Mouse (Mus musculus): ENCODE results near the gene Hook2. TPM values are rescaled to one million over a fixed set of nuclear protein-coding genes. Genes with fewer than 3 reads are reported as not detected.

Hook2 gene
- polyA plus RNA-seq, 1 experiment from 2014 or later: 7.3 TPM

DNA sequence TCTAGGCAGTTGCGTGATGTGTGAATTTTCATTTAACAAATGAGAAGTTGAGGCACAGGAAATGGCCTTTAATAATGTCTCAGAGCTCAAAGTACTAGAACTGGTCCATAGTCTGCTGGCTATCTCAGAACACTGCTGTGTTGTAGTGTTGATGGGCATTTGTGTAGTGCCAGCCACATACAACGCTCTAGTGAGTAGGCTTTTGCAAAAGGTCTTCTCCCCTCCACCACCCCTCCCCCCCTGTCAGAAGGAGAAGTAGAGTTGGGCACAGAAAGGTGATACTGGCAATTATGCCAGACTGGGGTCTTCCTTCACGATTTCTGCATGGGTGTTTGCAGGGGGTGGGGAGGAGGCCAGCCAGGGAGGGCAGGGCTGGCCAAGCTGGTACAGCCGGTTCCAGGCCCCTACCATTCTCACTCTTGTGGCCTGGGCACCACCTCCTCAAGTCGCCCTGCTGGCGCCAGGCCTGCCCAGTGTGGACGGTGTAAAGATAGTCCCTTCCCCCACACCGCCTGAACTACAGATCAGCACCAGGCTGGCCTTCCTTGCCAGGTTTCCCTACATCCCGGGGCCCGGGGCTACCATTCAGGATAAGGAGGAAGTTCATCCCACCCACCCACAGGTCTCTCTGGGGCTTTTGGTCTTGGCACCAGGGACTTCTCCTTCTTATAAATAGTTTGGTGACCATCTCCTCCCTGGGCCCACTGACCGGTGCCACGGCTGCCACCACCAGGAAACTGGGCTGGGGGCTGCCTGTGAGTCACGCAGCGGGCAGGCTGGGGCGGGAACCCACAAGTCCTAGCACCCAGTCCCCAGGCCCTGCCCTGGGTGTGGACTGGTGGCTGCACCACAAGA, 8.5 kb upstream of the Hook2 start:
- Histone ChIP-seq H3K36me3 (no peaks in the 10 kb centered on the region), H3K27me3 (replicated peaks) (peaks cover 6% of the 10 kb centered on the region), H3K9me3 (no peaks in the 10 kb centered on the region), H3K4me2 (no peak overlapping the region), H3K27ac (replicated peaks) (peak overlapping the region; percentile 90; the same call in 1 of the 2 replicates), H3K9ac (no peak overlapping the region), H3K4me1 (peaks cover 81% of the 10 kb centered on the region), H3K4me3 (no peak overlapping the region)
- ATAC-seq (ENCODE audit: extremely low read depth, insufficient number of reproducible peaks, low FRiP score, low TSS enrichment): no peak
- WGBS: 70% methylated on average over 15 of the region's 15 CpGs

DNA sequence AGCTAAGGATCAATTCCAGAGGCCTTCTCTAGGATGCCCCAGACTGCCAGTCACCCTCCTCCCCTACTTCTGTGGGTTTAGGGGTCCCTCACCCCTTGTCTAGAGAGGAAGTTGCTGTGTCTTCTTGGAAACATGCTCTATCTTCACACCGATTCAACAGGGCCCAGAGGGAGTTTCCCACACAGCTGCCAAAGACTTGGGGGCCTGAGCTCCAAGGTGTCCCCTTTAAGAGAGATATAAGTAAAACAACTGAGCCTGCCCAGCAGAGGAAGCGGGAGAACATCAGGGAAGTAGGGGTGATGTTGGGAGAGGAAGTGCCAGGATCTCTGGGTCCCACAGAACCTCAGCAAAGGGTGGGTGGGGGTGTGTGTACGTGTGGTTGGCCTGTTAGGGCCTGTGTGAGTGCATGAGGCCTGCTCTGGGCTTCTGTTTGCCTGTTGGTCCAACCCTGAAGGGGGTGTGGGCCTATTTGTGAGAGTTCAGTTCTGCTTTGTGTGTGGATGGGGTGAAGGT, 7.8 kb upstream of the Hook2 start:
- no peak overlapping the region for H3K27ac ChIP-seq (replicated peaks)
- H3K9ac ChIP-seq: no peak overlapping the region

DNA sequence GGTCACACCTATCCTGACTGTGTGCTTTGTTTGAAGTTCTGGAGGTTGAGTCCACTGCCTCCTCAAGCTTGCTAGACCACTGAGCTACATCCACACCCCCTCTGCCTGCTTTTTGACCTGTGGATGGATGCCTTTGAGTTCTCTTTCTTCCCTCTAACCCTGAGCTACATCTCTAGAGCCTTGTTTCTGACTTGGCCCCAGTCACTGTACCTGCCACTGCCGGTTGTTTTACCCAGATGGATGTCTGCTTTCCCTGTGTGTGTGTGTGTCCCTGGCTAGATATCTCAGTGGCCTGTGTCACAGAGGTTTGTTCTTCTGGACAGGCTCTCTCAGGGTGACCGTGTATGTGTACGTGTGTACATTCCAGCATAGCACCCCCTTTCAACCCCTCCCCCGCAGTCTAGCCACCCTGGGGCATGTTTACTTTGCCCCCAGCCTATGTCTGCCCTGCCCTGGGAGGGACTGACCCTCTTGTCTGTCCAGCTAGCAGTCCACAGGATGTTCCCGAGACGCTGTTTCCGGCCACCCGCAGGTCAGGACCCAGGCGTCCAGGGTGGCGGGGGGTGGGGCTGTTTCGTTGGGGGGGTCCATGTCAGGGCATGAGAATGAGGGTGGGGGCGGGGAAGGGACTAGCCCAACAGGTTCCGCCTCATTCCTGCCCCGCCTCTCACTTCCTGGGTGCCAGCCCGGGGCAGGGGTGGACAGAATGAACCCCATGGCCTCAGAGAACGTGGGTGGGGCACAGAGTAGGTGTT, 5.9 kb upstream of the Hook2 start:
- Histone ChIP-seq H3K36me3 (no peaks in the 10 kb centered on the region), H3K4me3 (peak overlapping the region; percentile 66), H3K9me3 (no peaks in the 10 kb centered on the region), H3K27ac (replicated peaks) (peak overlapping the region; percentile 72), H3K27me3 (replicated peaks) (peaks cover 22% of the 10 kb centered on the region), H3K9ac (peak overlapping the region; percentile 83), H3K4me2 (peak overlapping the region; percentile 99), H3K4me1 (peaks cover 63% of the 10 kb centered on the region)
- 11% methylated on average over 16 of the region's 16 CpGs for WGBS
- no peak for ATAC-seq (ENCODE audit: extremely low read depth, insufficient number of reproducible peaks, low FRiP score, low TSS enrichment)

More for the DNA sequence above, 7.8 kb upstream of the Hook2 start:
- no peak for ATAC-seq (ENCODE audit: extremely low read depth, insufficient number of reproducible peaks, low FRiP score, low TSS enrichment)
- peaks cover 76% of the 10 kb centered on the region for H3K4me1 ChIP-seq
- H3K9me3 ChIP-seq: no peaks in the 10 kb centered on the region
- no peaks in the 10 kb centered on the region for H3K36me3 ChIP-seq
- H3K4me2 ChIP-seq: no peak overlapping the region
- no peak overlapping the region for H3K4me3 ChIP-seq
- H3K27me3 ChIP-seq (replicated peaks): peaks cover 13% of the 10 kb centered on the region
- 57% methylated on average over 3 of the region's 3 CpGs for WGBS

DNA sequence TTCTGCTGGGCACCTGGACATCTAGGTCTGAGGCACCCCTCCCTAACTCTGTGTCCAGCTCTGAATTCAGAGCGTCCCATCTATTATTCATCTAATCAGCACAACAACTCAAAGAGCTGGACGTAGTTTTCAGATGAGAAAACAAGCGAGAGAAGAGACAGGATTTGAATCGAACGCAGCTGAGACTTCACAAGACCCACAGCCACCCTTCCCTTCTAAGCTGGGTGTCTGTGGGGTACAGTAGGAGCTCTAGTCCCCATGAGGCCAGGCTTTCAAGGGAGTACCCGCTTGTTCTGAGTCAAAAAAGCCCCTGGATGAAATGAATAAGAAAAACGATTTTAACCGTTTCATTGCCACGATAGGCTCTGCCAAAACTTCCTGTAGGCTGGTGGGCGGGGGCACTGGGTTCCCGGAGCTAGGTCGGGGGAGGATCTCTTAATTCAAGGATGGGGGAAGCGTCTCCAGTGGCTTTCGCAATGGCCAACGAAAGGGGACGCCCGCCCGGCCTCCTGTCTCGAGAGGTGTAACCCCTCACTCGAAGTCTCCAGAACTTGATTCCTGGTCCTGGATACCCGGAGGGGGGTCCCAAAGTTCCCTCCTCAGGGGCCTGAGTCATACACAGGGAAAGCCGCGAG, 5.2 kb upstream of the Hook2 start:
- Histone ChIP-seq H3K4me2 (peak overlapping the region; percentile 99), H3K27me3 (replicated peaks) (peaks cover 22% of the 10 kb centered on the region), H3K4me3 (peak overlapping the region; percentile 66), H3K36me3 (no peaks in the 10 kb centered on the region), H3K9ac (peak overlapping the region; percentile 83), H3K27ac (replicated peaks) (peak overlapping the region; percentile 72), H3K4me1 (peaks cover 57% of the 10 kb centered on the region), H3K9me3 (no peaks in the 10 kb centered on the region)
- ATAC-seq (ENCODE audit: extremely low read depth, insufficient number of reproducible peaks, low FRiP score, low TSS enrichment): no peak
- 2% methylated on average over 23 of the region's 23 CpGs for WGBS

GRCm38 (mm10) chr8:84985684-84986378, 4.6 kb upstream of the Hook2 start:
- H3K27me3 ChIP-seq (replicated peaks): peaks cover 22% of the 10 kb centered on the region
- no peaks in the 10 kb centered on the region for H3K36me3 ChIP-seq
- H3K4me1 ChIP-seq: peaks cover 53% of the 10 kb centered on the region
- H3K9ac ChIP-seq: peak overlapping the region; percentile 83
- WGBS: 1% methylated on average over 53 of the region's 53 CpGs
- peak overlapping the region; percentile 72 for H3K27ac ChIP-seq (replicated peaks)
- H3K4me2 ChIP-seq: peak overlapping the region; percentile 99
- no peaks in the 10 kb centered on the region for H3K9me3 ChIP-seq
- peak overlapping the region; percentile 66 for H3K4me3 ChIP-seq
- peak; percentile 27 for ATAC-seq (ENCODE audit: extremely low read depth, insufficient number of reproducible peaks, low FRiP score, low TSS enrichment)

DNA sequence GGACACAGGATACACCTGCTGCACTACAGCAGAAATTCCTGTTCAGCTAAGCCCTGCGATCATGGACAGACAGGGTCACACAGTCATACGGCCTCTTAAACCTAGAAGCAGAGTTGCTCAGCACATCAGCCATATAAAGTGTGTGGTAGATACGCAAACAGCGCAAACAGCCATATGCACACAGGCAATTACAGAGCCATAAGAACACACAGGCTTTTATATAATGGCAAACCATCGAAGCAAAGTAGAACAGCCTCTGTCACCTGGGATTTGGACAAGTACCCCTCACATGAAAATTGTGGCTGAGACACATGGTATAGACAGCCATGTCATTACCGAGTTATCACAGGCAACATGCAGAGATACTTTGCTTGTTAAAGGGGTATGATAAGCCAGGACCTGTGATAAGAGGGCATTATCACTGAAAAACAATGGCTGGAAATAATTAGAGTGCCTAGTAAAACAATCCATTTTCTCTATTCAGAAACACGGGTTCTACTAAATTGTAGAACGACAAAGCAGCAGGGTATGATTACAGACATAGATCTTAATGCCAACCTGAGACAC, 3.9 kb upstream of the Hook2 start:
- peaks cover 52% of the 10 kb centered on the region for H3K4me1 ChIP-seq

DNA sequence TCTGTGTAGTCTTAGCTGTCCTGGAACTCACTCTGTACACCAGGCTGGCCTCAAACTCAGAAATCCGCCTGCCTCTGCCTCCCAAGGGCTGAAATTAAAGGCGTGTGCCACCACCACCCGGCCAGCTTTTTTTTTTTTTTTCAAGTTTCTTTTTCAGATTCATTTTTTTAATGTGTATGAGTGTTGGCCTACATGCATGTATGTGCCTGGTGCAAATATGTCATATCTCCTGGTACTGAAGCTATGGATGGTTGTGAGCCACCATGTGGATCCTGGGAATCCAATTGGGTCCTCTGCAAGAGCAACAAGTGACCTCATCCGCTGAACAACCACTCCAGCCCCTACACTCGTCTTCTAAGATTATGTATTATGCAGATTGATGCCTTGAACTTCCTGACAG, 3.0 kb upstream of the Hook2 start:
- Histone ChIP-seq H3K27ac (replicated peaks) (no peak overlapping the region), H3K4me2 (no peak overlapping the region), H3K9ac (no peak overlapping the region), H3K4me1 (peaks cover 43% of the 10 kb centered on the region), H3K4me3 (no peak overlapping the region), H3K9me3 (no peaks in the 10 kb centered on the region), H3K36me3 (no peaks in the 10 kb centered on the region), H3K27me3 (replicated peaks) (peaks cover 23% of the 10 kb centered on the region)
- ATAC-seq (ENCODE audit: extremely low read depth, insufficient number of reproducible peaks, low FRiP score, low TSS enrichment): no peak
- WGBS: 74% methylated on average over 5 of the region's 5 CpGs

More for the DNA sequence above, 3.9 kb upstream of the Hook2 start:
- 31% methylated on average over 8 of the region's 8 CpGs for WGBS
- peak overlapping the region; percentile 72; the same call in 1 of the 2 replicates for H3K27ac ChIP-seq (replicated peaks)
- H3K36me3 ChIP-seq: no peaks in the 10 kb centered on the region
- ATAC-seq (ENCODE audit: extremely low read depth, insufficient number of reproducible peaks, low FRiP score, low TSS enrichment): no peak
- H3K4me2 ChIP-seq: peak overlapping the region; percentile 99
- peak overlapping the region; percentile 66 for H3K4me3 ChIP-seq
- no peaks in the 10 kb centered on the region for H3K9me3 ChIP-seq
- H3K27me3 ChIP-seq (replicated peaks): peaks cover 22% of the 10 kb centered on the region
- peak overlapping the region; percentile 83 for H3K9ac ChIP-seq

DNA sequence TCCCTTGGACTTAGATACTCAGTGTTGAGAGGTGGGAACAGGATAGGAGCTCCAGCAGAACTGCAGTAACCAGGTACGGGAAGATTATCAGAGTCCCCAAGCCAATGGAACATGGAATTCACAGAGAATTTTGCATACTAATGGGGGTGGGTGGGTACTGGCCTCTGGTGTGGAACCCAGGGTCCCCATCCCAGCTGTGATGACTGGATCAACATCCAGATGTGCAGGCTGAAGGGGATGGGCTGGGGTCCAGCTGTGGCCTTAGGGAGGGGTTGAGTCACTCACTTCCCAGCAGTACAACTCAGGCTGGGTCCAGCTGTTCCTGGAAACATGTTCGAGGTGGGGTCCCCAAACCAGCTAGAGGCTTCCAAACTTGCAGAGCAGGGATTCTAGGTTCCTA, 2.5 kb upstream of the Hook2 start:
- Histone ChIP-seq H3K36me3 (no peaks in the 10 kb centered on the region), H3K4me1 (peaks cover 43% of the 10 kb centered on the region), H3K9ac (0 out of 2 replicates have a peak overlapping the region, but pooled peaks have one; percentile 10), H3K4me2 (no peak overlapping the region), H3K27ac (replicated peaks) (no peak overlapping the region), H3K9me3 (no peaks in the 10 kb centered on the region), H3K27me3 (replicated peaks) (peaks cover 28% of the 10 kb centered on the region), H3K4me3 (no peak overlapping the region)
- WGBS: 62% methylated on average over 2 of the region's 2 CpGs
- no peak for ATAC-seq (ENCODE audit: extremely low read depth, insufficient number of reproducible peaks, low FRiP score, low TSS enrichment)

GRCm38 (mm10) chr8:84989311-84989731, 1.1 kb upstream of the Hook2 start:
- Histone ChIP-seq H3K4me3 (peak overlapping the region; percentile 58), H3K36me3 (no peaks in the 10 kb centered on the region), H3K4me1 (peaks cover 39% of the 10 kb centered on the region), H3K27me3 (replicated peaks) (peaks cover 34% of the 10 kb centered on the region), H3K9me3 (no peaks in the 10 kb centered on the region), H3K4me2 (peak overlapping the region; percentile 79), H3K27ac (replicated peaks) (no peak overlapping the region), H3K9ac (peak overlapping the region; percentile 84)
- WGBS: 16% methylated on average over 15 of the region's 15 CpGs
- no peak for ATAC-seq (ENCODE audit: extremely low read depth, insufficient number of reproducible peaks, low FRiP score, low TSS enrichment)

DNA sequence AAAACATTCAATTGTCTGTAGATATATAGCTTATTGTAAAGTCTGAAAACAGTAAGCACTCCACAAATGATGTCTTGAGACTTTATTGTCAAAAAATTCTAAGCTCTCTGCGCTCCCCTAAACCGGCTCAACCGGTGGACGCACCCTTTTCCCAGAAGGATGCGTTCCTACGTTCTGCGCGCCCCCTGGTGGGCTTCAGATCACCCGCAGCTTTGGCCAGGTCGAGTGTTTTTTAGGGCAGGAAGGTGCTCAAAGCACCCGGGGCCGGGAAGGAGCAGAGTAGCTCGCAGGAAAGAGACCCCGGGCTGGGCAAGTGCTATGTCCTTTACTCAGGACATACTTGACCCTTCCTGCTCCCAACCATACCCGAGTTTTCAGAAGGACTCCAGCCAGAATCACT, 593 bp upstream of the Hook2 start:
- H3K9ac ChIP-seq: peak overlapping the region; percentile 84
- H3K4me2 ChIP-seq: peak overlapping the region; percentile 79
- peaks cover 34% of the 10 kb centered on the region for H3K4me1 ChIP-seq
- H3K36me3 ChIP-seq: no peaks in the 10 kb centered on the region
- H3K4me3 ChIP-seq: peak overlapping the region; percentile 58
- WGBS: under 1% methylated on average over 15 of the region's 15 CpGs
- peak overlapping the region; percentile 64 for H3K27ac ChIP-seq (replicated peaks)
- ATAC-seq (ENCODE audit: extremely low read depth, insufficient number of reproducible peaks, low FRiP score, low TSS enrichment): peak; percentile 24; the same call in 1 of the 2 replicates
- peaks cover 39% of the 10 kb centered on the region for H3K27me3 ChIP-seq (replicated peaks)
- no peaks in the 10 kb centered on the region for H3K9me3 ChIP-seq

Data from heart, embryonic 13.5 days (tissue).